18 mouse cellular contexts compared by ENCODE assay signal in genomic region chr12:117135205-117135604, GRCm38 (mm10).
"Had no signal": no experiment of that assay in that cellular context is flagged by ENCODE, and none has a peak within 500 bp of the region (broad histone marks: within the 10 kb centered on the region; RNA-seq: fewer than 3 reads in every experiment).

No protein-coding gene starts in this region.

- H3K36me3 ChIP-seq: liver, embryonic 13.5 days; midbrain, embryonic 15.5 days; neural tube, embryonic 12.5 days; neural tube, embryonic 15.5 days had no signal

- H3K4me3 ChIP-seq: liver, embryonic 13.5 days; midbrain, embryonic 15.5 days; neural tube, embryonic 12.5 days; neural tube, embryonic 15.5 days had no signal

- H3K9me3 ChIP-seq: liver, embryonic 13.5 days; midbrain, embryonic 15.5 days; neural tube, embryonic 12.5 days; neural tube, embryonic 15.5 days had no signal

- H3K27me3 ChIP-seq: liver, embryonic 13.5 days; midbrain, embryonic 15.5 days; neural tube, embryonic 12.5 days; neural tube, embryonic 15.5 days had no signal

- DNase-seq: kidney, adult 18-20 months; kidney, adult 9 months; kidney, postnatal 25 days; liver, embryonic 13.5 days; lung, adult 2 months; lung, postnatal 14 days; lung, postnatal 4 days; retina, postnatal 1 day; right cerebral cortex, postnatal 14 days; right cerebral cortex, postnatal 4 days; thymus, adult 2 months; thymus, postnatal 14 days; thymus, postnatal 4 days had no signal

- H3K4me1 ChIP-seq: liver, embryonic 13.5 days; midbrain, embryonic 15.5 days; neural tube, embryonic 12.5 days; neural tube, embryonic 15.5 days had no signal

- H3K27ac ChIP-seq: kidney, postnatal 0 days; liver, embryonic 13.5 days; midbrain, embryonic 15.5 days; neural tube, embryonic 12.5 days; neural tube, embryonic 15.5 days; stomach, postnatal 0 days had no signal

- H3K9ac ChIP-seq: liver, embryonic 13.5 days; midbrain, embryonic 15.5 days; neural tube, embryonic 12.5 days; neural tube, embryonic 15.5 days had no signal

- ATAC-seq: midbrain, embryonic 15.5 days had no signal

- H3K4me2 ChIP-seq: liver, embryonic 13.5 days; midbrain, embryonic 15.5 days; neural tube, embryonic 12.5 days; neural tube, embryonic 15.5 days had no signal
